Mouse (Mus musculus): Measurements from ENCODE around the gene Fscb.

DNA sequence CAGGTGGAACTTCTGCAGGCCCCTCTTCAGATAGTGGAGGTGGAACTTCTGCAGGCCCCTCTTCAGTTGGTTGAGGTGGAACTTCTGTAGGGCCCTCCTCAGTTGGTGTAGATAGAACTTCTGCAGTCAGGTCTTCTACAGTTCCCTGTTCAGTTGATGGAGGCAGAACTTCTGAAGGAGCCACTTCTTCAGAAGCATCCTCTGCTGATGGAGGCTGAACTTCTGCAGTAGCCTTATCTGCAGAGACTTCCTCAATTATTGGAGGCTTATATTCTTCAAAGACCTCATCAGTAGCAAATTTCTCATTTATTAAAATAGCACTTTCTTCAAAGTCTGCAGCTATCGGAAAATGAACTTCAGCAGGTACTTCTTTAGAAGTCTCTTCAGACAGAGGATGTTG lies 1.4 kb downstream of the Fscb start:
- TF ChIP-seq CTCF (IDR thresholded peaks at IDR 0.05; ENCODE audit: low read depth) (no peak), EP300 (optimal IDR thresholded peaks at IDR 0.05) (no peak)
